Mouse (Mus musculus) kidney, postnatal 4 days (tissue): ENCODE measurements around the gene Tjp3.

Source experiments
- DNase-seq, 2 experiments: peaks; one replicate each; pipeline ENCODE4 v3.0.0; 2021; ENCODE audit warnings: mixed read lengths in 2 of 2

The Tjp3 gene

GRCm38 (mm10) chr10:81319330-81319699, 27.9 kb upstream of the Tjp3 start:
- DNase-seq, result peak; percentile 51 to 59

DNA sequence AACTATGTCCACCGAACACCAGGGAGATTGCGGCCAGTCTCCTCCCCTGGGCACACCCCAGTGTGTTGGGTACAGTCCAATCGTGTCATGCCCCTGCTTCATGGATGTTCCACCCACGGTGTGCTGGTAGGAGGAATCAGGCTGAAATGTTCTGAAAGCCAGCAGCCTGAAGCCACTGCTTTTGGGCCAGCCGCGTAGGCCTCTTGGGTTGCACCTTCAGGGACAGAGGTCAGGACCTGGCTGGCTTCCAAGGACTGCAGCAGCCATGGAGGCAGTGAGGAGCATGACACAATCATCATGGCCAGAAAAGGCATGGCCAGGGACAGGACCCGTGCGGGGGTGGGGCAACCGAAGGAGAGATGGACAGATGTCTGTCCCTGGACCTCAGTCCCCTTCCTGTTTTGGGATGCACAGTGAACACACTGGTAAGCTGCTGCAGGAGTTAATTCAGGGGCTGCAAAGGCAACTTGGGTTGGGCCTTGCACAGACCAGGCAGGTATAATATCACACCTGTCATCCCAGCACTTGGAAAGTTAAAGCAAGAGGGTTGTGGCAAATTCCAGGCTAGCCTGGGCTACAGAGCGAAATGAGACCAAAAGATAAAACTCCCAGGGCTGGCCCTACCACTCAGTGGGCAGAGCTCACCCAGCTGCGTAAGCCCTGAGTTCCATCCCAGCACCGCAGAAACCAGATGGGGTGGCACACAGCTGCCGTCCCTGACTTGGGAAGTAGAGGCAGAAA, 27.4 kb upstream of the Tjp3 start:
- DNase-seq, result peak; percentile 44 to 50

DNA sequence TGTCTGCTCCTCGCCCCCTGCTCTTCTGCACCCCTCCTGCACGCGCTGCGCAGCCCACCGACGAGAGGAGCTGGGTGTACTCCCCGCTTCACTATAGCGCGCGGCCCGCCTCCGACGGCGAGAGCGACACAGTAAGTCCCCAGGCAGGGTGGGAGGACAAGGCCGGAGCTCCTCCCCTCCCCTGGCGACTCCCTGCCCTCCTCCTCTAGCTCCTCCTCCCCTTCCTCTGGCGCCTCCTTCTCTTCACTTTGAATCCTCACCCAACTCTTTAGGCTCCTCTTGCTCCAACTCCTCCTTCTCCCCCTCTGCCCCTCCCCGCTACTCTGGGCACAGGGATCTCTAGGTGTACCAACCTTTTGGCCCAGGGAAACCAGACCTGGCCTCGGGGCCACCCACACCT, 25.9 kb upstream of the Tjp3 start:
- DNase-seq, result peak; percentile 82 to 88

DNA sequence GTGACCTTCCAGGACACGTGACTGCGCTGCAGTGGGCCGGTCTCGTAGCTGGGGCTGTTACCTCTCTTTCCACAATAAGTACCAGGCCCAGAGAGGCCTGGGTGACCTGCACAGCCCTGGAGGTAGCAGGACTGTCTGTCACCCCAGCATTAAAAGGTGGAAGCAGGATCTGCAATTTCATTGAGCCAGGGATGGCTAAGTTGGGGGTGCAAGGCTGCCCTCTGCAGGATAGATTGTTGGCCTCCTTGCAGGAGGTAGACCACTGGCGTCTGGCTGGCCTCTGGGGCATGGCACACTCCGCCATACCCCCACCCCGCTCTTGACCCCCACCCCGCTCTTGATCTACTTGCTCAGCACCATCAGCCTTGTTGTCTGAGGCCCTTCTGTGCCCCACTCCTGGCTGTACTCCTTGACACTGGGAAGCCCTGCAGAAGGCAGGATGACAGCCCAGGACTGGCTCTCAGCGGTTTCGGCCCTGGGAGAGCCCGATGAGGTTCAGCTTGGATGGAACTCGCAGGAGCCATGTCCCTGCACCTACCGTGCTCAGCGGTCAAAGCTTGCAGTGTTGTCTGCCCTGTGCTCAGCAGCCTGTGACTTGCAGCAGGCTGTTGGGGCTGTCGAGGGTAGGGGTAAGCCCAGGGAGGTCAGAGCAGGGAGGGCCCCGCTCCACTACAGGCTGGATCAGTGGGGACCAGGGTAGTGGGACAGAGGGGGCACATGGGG, 25.1 kb upstream of the Tjp3 start:
- peak; percentile 72 to 81 for DNase-seq

DNA sequence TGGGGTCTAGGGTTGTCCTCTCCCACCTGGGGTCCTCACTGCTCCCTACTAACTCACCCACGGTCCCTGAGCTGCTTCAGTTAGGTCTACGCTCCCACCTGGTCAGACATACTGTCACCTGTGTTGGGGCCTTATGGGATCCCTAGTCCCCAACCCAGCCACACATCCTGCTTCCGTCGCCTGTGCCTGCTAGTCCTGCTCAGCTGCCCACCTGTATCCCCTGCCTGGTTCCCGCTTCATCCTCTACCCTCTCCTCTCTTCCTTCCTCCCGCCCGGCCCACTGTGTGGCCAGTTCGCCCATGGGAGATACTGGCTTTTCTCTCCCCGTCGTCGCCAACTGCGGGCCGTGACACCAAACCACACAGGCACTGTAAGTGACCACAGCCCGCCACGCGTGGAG, 24.2 kb upstream of the Tjp3 start:
- DNase-seq, result no peak

DNA sequence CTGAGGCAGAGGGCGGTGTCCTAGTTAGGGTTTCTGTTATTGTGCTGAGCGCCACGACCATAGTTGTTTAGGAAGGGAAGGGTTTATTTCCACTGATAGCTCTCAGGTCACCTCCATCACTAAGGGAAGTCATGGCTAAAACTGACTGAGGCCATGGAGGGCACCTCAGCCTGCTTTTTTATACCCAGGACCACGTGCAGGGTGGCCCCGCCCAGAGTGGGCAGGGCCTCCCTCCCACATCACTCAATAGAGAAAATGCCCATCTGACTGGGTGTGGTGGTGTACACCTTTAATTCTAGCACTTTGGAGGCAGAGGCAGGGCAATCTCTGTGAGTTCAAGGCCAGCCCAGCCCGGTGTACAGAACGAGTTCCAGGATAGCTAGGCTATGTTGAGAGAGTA, 22.8 kb upstream of the Tjp3 start:
- no peak for DNase-seq

DNA sequence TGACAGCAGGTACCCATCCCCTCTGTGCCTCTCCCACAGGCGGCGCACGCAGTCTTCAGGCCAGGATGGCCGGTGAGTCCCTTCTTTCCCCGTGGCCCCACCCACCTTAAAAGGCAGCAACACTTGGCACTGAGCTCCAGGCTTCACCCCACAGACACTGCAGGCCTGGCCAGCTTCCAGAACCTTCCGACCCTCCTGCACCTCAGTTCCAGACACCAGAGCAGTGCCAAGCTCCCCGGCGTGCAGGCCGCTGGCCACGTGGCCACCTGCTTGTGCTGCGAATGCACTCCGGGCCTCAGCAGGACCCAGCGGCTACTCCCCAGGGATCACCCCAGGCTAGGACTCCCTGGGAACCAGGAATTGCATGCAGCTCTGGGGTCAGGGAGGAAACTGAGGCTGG, 22.2 kb upstream of the Tjp3 start:
- DNase-seq, result no peak

GRCm38 (mm10) chr10:81309571-81309970, 18.2 kb upstream of the Tjp3 start:
- DNase-seq, result no peak

DNA sequence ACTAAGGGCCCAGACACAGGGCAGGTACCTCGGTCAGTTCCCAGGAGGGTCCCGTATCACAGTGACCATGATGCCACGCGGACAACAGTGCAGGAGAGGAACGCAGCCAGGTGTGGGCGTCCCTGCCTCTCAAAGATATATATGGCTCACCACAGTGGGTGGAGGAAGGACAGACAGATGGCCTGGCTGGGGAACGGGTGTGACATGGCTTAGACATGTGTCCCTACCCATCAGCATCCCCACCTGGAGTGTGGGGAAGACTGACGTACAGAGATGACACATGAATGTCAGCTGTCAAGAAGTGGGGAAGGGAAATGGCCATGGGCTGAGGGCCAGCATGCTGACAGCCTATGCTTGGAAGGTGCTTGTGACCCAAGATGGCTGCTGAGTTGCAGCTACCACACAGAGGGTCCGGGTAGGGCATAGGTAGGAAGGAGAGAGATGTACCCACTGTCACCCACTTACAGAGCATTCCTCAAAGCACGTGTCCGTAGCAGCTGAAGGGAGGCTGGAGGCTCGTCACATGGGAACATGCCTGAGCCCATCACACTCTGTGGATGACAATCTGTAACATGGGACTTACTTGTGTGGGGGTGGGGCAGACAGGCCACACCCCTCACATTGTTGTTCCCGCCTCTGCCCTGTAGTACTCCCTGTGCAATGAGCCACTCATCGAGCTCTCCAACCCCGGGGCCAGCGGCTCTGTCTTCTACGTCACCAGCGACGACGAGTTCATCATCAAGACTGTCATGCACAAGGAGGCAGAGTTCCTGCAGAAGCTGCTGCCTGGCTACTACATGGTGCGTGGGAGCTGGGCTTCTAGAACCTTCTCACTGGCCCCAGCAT, 15.7 kb upstream of the Tjp3 start:
- DNase-seq, result no peak

GRCm38 (mm10) chr10:81306173-81306668, 14.8 kb upstream of the Tjp3 start:
- no peak for DNase-seq

- no peak for DNase-seq
Measured at GRCm38 (mm10) chr10:81305663-81306062, 14.3 kb upstream of the Tjp3 start.

DNA sequence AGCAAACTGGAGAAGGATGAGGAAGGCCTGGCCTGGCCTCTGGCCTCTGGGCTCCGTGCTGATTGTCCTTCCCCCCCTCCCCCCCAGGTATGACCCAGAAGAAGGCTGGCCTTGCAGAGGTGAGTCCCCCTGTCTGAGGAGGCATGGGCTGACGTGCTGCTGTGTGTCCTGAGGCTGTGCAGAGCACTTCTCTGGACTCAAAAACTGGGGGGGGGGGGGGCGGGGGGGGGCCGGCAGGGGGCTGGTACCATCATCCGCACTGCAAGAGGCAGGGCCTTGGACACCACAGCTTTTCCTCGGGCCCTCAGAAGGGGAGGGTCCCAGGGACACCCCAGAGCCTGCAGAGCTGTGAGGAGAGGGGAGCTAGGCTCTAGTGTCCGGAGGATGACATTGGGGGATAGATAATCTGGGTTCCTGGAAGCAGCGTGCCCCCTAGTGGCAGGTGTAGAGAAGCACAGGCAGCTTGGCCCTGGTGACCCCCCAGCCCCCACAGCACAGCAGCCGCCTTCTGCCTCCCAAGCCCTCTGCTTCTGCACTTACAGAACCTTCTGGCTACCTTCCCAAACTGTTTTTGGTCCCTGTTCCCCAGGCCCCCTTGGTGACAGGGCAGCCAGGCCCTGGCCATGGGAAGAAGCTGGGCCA, 13.3 kb upstream of the Tjp3 start:
- peak; percentile 63 to 76 for DNase-seq

- DNase-seq, result no peak
Measured at GRCm38 (mm10) chr10:81303761-81304160, 12.4 kb upstream of the Tjp3 start.

- no peak for DNase-seq
Measured at GRCm38 (mm10) chr10:81303258-81303657, 11.9 kb upstream of the Tjp3 start.

- DNase-seq, result peak in 1 of 2 experiments; percentile 49
Measured at GRCm38 (mm10) chr10:81302781-81303218, 11.4 kb upstream of the Tjp3 start.

DNA sequence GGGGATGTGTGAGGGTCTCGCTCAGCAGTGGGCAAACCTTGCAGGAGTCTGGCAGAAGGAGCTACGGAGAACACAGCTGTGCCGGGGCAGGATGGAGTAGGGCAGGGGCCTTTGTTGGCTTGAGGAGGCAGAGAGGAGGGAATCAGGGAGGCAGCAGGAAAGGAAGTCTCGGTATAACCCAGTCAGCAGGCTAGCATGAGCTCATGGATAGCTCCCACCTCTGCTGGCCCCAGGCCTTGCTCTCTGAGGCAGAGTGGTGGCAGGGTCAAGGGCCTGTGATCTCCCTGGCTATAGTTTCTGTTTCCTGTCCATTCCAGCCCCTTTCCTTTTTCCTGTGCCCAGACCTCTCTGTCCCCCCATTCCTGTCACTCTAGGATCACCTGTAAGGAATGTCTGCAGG, 10.9 kb upstream of the Tjp3 start:
- DNase-seq, result no peak

DNA sequence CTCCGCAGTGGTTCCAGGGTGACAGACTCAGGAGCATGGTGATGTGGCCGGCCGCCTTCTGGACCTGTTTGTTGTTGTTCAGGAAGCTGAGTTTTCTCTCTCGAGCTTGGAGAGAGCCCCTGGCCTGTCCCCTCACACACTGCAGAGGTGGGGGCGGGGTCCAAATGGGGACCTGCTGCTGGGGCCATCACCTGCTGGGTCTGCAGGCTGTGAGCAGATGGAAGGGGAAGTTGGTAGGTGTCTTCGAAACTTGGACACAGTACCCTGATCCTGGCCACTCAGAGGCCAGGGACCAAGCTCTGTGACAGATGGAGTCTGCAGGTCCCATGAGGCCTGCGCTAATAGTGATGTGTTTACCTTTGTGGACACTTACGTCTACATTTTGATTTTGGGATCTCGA, 9.9 kb upstream of the Tjp3 start:
- no peak for DNase-seq

DNA sequence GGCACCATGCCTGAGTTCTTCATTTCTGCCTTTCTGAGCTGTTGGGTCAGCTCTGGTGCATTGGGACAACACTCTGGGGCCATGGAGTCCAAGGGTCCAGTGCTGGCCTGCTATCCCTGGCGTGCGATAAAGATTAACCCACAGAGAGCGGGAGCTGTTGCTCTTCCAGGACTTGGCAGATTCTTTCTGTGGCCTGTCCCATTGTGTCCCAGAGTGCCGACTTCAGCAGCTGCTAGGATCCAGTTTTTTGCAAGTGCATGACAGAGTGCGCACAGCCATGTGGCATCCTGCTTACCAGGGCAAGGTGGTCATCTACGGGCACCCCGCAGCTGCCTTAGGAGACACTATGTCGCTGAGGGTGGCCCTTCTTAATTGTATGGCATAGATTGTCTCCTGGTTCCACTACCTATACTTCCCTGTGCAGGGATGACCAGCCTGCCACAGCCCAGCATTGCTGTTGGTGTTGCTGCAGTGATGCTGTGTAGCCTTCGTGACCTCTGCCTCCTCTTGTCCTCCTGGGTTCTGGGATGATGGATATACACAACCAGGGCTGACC, 9.0 kb upstream of the Tjp3 start:
- peak in 1 of 2 experiments; percentile 70 for DNase-seq

- DNase-seq, result peak; percentile 51 to 74
Measured at GRCm38 (mm10) chr10:81299585-81300351, 8.4 kb upstream of the Tjp3 start.

GRCm38 (mm10) chr10:81298369-81299100, 7.2 kb upstream of the Tjp3 start:
- no peak for DNase-seq

DNA sequence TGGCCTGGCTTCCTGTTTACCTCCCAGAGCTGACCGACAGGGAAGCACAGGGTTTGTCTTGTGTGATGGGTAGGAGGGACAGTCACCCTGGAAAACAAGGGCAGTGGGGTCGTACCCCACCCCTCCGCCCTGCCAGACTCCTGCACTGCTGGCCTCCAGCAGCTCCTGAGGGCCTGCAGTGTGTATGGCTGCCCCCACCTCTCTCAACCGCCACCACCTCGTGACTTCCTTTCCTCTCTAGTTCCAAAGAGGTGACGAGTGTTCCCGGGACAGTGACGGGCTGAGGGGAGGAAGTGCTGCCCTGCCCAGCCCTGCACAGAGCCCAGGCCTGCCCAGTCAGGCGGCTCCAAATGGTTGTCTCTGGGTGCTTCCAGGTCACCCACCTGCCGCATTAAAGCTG, 6.5 kb upstream of the Tjp3 start:
- DNase-seq, result peak; percentile 48 to 68
